Mouse (Mus musculus): Measurements from ENCODE around the gene Akap1.

GRCm38 (mm10) chr11:88833099-88833498 lies 31.3 kb downstream of the Akap1 start:
- no peak for TF ChIP-seq CTCF (IDR thresholded peaks at IDR 0.05; ENCODE audit: extremely low read depth, insufficient read depth, insufficient read length, insufficient replicate concordance)
- TF ChIP-seq POLR2A (IDR thresholded peaks at IDR 0.05; ENCODE audit: low read depth, low read length), result no peak
